Mouse (Mus musculus) cortical plate, adult 2 months (tissue): ENCODE measurements at regions not wholly inside any gene's neighbourhood (a gene's known extent, or its start where the extent isn't known, plus 50 kb on each side); places are given as distances from the start of the nearest gene placed in this dataset.

Experiments
- CTCF ChIP-seq: fragments of 200-500 bp; IDR thresholded peaks from 2 replicates; pipeline ENCODE4 v1.5.1; 2011; ENCODE audit warnings: mild to moderate bottlenecking, control low read depth, low read length; ENCODE audit not compliant: insufficient read depth; ENCODE audit errors: extremely low read depth
- POLR2A ChIP-seq: fragments of 200-500 bp; IDR thresholded peaks from 2 replicates; pipeline ENCODE4 v1.6.1; 2011; ENCODE audit warnings: mild to moderate bottlenecking, low read length, control low read depth; ENCODE audit not compliant: insufficient read depth; ENCODE audit errors: extremely low read depth

DNA sequence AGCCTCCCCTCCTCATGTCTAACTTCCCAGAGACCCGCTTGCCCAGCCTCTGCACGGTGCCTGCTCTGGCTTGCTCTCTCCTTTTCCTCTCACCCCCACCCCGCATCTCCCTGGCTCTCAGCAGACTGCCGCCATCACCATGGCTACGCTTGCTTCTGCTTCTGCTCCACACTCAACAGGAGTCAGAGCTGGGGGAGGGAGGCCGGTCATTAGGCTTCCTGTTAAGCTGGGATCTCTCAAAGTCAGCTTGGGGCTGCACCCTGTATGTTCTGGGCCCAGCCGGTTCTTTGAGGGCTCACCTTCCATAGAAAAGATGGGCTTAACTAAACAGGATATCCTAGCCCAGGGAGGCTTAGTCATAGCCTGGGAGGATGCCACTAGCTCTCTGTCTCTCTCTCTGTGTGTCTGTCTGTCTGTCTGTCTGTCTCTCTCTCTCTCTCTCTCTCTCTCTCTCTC is 105.7 kb downstream of the Zfp706 start:
- TF ChIP-seq CTCF (no peak), POLR2A (no peak)
